Mouse (Mus musculus) intestine, embryonic 14.5 days (tissue): Measurements from ENCODE around the gene Pik3cb. TPM values are rescaled to one million over a fixed set of nuclear protein-coding genes. Genes with fewer than 3 reads are reported as not detected.

Source experiments
- ATAC-seq: fragments of 200-750 bp; cut with Nextera tagmentation; replicated peaks from 2 replicates; pipeline ENCODE4 v1.8.0; 2017; ENCODE audit warnings: low read depth, moderate number of reproducible peaks, moderate TSS enrichment, moderate library complexity; ENCODE audit not compliant: low FRiP score, low TSS enrichment
- DNase-seq: peaks from one replicate; pipeline ENCODE4 v3.0.0-alpha.2; 2018; ENCODE audit warnings: low spot score
- H3K27ac ChIP-seq: fragments of 300-500 bp; sonication (generic); 2 replicates; pipeline ENCODE4 v1.5.1; 2014; ENCODE audit warnings: low read depth, mild to moderate bottlenecking, control low read depth
- H3K27me3 ChIP-seq: fragments of 300-500 bp; sonication (generic); replicated peaks from 2 replicates; pipeline ENCODE4 v1.6.1; 2014; ENCODE audit warnings: low read length, control low read depth; ENCODE audit not compliant: control insufficient read depth, insufficient read depth
- H3K36me3 ChIP-seq: fragments of 300-500 bp; sonication (generic); 2 replicates; pipeline ENCODE4 v1.6.1; 2014; ENCODE audit warnings: low read length, control low read depth; ENCODE audit not compliant: control insufficient read depth, insufficient read depth
- H3K4me1 ChIP-seq: fragments of 300-500 bp; sonication (generic); replicated peaks from 2 replicates; pipeline ENCODE4 v1.6.1; 2014; ENCODE audit warnings: low read length, control low read depth, mixed read lengths; ENCODE audit not compliant: control insufficient read depth, insufficient read depth
- H3K4me2 ChIP-seq: fragments of 300-500 bp; sonication (generic); 2 replicates; pipeline ENCODE4 v1.6.1; 2014; ENCODE audit warnings: low read length
- H3K4me3 ChIP-seq: fragments of 300-500 bp; sonication (generic); 2 replicates; pipeline ENCODE4 v1.5.1; 2014; ENCODE audit warnings: low read depth, low read length, control low read depth, mixed read lengths
- H3K9ac ChIP-seq: fragments of 300-500 bp; sonication (generic); 2 replicates; pipeline ENCODE4 v1.6.1; 2014; ENCODE audit warnings: mild to moderate bottlenecking, low read length
- H3K9me3 ChIP-seq: fragments of 300-500 bp; sonication (generic); 2 replicates; pipeline ENCODE4 v1.6.1; 2016; ENCODE audit warnings: low read length, control low read depth; ENCODE audit not compliant: control insufficient read depth
- WGBS: fragments of 180-500 bp; shearing (Covaris S2); extraction: QIAGEN DNeasy Blood & Tissue Kit; methylation state at CpG from one replicate; pipeline ENCODE4 v1.1.7; 2014; 5-methylcytosine and 5-hydroxymethylcytosine counted together
- polyA plus RNA-seq: library from polyadenylated mRNA; unstranded; fragments of >200 nt; fragmentation: Nextera tagmentation; extraction: Ambion mirVana; gene quantifications from 2 replicates; pipeline ENCODE4 v1.2.1, GENCODE M21; 2014

The Pik3cb gene
- polyA plus RNA-seq, 1 experiment from 2014 or later, result 0.88 TPM

DNA sequence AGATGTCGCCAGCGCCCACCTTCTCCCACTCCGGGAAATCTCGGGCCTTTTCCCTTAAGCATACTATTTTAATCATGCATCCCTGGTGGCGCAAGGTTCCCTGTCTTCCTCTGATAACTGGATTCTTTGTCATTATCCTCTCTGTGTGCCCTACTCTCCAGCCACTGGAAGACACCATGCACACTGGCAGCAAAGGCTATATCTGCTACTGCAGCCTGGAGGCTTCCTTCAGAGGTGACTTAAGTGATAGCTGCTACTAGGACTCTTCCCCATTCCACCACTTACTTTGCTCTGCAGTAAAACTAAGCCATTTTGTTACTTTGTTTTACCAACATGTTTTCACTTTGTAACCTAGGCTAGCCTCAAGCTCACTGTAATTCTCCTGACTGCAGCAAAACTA is 30.2 kb downstream of the Pik3cb start:
- ATAC-seq (no peak), DNase-seq (no peak)
- Histone ChIP-seq H3K4me2 (no peak overlapping the region), H3K4me1 (no peaks in the 10 kb centered on the region), H3K27ac (no peak overlapping the region), H3K9ac (no peak overlapping the region), H3K4me3 (no peak overlapping the region), H3K9me3 (no peaks in the 10 kb centered on the region), H3K36me3 (no peaks in the 10 kb centered on the region), H3K27me3 (no peaks in the 10 kb centered on the region)
- WGBS, result 55% methylated on average over 5 of the region's 5 CpGs

DNA sequence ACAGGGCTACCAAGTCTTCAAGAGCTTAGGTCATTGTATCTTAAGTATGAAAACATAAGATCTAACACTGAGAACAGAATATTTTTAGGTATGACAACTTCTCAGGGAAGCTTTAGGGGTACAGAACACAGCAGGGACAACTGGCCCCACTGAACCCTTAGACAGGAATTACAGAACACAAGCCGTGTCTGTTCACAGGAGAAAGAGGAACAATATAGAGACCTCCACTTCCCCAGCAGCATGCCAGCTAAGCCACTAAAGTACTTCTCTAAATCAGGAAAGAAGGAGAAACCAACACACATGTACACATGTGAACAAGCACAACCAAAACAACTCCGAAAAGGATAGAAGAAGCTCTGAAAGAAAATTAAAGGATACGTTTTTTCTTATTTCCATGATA is 30.8 kb downstream of the Pik3cb start:
- ATAC-seq (no peak), DNase-seq (no peak)
- Histone ChIP-seq H3K9ac (no peak overlapping the region), H3K9me3 (no peaks in the 10 kb centered on the region), H3K4me3 (no peak overlapping the region), H3K27me3 (no peaks in the 10 kb centered on the region), H3K27ac (no peak overlapping the region), H3K4me1 (no peaks in the 10 kb centered on the region), H3K4me2 (no peak overlapping the region), H3K36me3 (no peaks in the 10 kb centered on the region)
- WGBS, result 78% methylated on average over 3 of the region's 3 CpGs

GRCm38 (mm10) chr9:99104449-99104848 is 36.0 kb downstream of the Pik3cb start:
- no peak overlapping the region for H3K4me3 ChIP-seq
- 86% methylated on average over 2 of the region's 2 CpGs for WGBS
- ATAC-seq, result no peak
- no peaks in the 10 kb centered on the region for H3K27me3 ChIP-seq
- no peaks in the 10 kb centered on the region for H3K4me1 ChIP-seq
- H3K4me2 ChIP-seq, result no peak overlapping the region
- H3K9ac ChIP-seq, result no peak overlapping the region
- H3K27ac ChIP-seq, result no peak overlapping the region
- no peak for DNase-seq
- H3K9me3 ChIP-seq, result no peaks in the 10 kb centered on the region
- no peaks in the 10 kb centered on the region for H3K36me3 ChIP-seq

DNA sequence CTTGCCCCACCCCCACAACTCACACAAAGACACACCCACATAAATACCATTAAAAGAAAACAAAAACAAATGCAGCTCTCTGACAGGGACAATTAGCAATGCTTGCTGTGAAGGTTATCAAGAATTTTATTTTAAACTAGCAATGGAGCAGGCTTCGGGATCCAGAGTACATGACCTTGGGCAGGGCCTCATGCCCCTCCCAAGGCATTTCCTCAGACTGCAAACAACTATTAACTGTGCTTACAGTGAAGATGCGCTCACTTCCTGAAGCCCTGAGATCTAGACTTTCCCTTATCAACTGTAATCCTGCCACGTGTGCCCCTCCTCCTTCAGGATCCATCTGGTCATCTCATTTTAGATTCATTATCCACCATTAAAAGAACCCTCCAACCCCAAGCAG is 36.6 kb downstream of the Pik3cb start:
- DNase-seq (no peak), ATAC-seq (no peak)
- Histone ChIP-seq H3K4me3 (no peak overlapping the region), H3K9me3 (no peaks in the 10 kb centered on the region), H3K9ac (no peak overlapping the region), H3K36me3 (no peaks in the 10 kb centered on the region), H3K4me1 (no peaks in the 10 kb centered on the region), H3K4me2 (no peak overlapping the region), H3K27ac (no peak overlapping the region), H3K27me3 (no peaks in the 10 kb centered on the region)
- 85% methylated on average over 3 of the region's 3 CpGs for WGBS

DNA sequence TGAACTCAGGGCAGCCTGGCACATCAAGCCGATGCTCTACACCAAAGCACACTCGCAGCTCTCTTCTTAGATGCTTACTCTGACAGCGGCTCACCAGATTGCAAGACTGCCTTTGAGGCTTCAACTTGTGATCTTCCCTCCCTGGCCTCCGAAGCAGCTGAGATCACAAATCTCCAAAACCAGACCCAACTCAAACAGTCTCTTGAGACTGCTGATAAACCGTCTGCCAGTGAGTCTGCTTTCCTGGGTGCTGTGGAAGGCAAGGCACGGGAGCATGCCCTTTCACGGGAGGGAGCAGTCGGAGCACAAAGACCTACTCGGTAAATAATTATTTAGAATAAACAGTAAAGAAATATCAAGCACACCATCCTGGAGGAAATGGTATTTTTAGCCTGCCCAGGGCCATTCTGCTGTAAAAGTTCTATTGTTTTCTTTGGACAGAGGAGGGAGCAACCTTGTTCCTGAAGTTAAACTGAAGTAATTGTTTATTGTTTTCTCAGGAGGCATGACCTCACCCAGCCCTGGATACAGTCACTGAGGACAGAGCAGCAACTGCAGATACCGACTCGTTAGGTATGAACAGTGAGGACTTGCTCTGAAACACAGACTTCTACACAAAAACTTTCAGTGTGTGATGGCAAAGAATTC is 41.8 kb downstream of the Pik3cb start:
- no peak for ATAC-seq
- no peak overlapping the region for H3K4me2 ChIP-seq
- no peak overlapping the region for H3K27ac ChIP-seq
- no peak for DNase-seq
- 0 out of 2 replicates have a peak, but pooled peaks cover 4% of the 10 kb centered on the region for H3K4me1 ChIP-seq
- H3K9ac ChIP-seq, result no peak overlapping the region
- H3K36me3 ChIP-seq, result no peaks in the 10 kb centered on the region
- no peaks in the 10 kb centered on the region for H3K27me3 ChIP-seq
- H3K9me3 ChIP-seq, result no peaks in the 10 kb centered on the region
- no peak overlapping the region for H3K4me3 ChIP-seq
- 23% methylated on average over 11 of the region's 11 CpGs for WGBS

DNA sequence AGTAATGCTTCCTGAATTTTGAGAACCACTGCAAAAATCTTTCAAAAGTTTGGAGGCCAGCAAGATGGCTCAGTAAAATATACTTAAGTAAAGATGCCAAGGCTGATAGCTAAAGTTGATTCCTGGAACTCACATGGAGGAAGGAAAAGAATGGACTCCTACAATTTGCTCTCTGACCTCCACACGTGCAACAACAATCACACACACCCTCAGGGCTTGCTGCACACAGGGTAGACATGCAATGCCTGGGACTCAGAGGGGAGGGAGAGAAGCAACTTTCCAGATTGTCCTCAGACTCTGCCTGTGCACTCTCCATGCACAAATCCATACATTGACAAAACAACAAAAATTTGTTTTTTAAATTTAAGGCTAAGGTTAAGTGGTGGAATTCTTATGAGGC is 42.8 kb downstream of the Pik3cb start:
- H3K27ac ChIP-seq, result no peak overlapping the region
- no peak overlapping the region for H3K4me2 ChIP-seq
- H3K4me1 ChIP-seq, result 0 out of 2 replicates have a peak, but pooled peaks cover 4% of the 10 kb centered on the region
- no peaks in the 10 kb centered on the region for H3K9me3 ChIP-seq
- H3K9ac ChIP-seq, result no peak overlapping the region
- H3K27me3 ChIP-seq, result no peaks in the 10 kb centered on the region
- no peak overlapping the region for H3K4me3 ChIP-seq
- no peaks in the 10 kb centered on the region for H3K36me3 ChIP-seq
- DNase-seq (no peak), ATAC-seq (no peak)
- 43% methylated on average over 1 of the region's 1 CpGs for whole genome bisulfite sequencing

- Histone ChIP-seq H3K27me3 (no peaks in the 10 kb centered on the region), H3K4me2 (no peak overlapping the region), H3K4me1 (0 out of 2 replicates have a peak, but pooled peaks cover 4% of the 10 kb centered on the region), H3K9ac (no peak overlapping the region), H3K27ac (no peak overlapping the region), H3K36me3 (no peaks in the 10 kb centered on the region), H3K9me3 (no peaks in the 10 kb centered on the region), H3K4me3 (no peak overlapping the region)
- DNase-seq (no peak), ATAC-seq (no peak)
- WGBS, result 82% methylated on average over 7 of the region's 7 CpGs
These were observed 45.2 kb downstream of the Pik3cb start for GRCm38 (mm10) chr9:99095192-99095591.

DNA sequence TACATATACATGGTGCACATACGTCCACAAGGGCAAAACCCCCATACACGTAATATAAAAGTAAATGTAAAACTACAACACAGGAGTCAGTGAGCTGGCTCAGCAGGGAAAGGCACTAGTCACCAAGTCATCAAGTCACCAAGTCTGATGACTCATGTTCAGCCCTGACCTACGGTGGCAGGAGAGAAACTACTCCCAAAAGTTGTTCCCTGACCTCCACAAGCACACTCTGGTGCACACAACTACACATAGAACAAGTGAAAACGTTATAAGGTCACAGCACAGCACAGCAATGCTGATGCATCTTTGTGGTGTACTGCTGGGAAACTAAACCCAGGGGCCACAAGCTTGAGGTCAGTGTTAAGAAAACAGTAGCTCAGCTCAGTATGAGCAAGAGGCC is 49.9 kb downstream of the Pik3cb start:
- ATAC-seq (no peak), DNase-seq (no peak)
- H3K9me3 ChIP-seq, result no peaks in the 10 kb centered on the region
- H3K4me2 ChIP-seq, result no peak overlapping the region
- H3K9ac ChIP-seq, result no peak overlapping the region
- no peak overlapping the region for H3K4me3 ChIP-seq
- no peaks in the 10 kb centered on the region for H3K27me3 ChIP-seq
- WGBS, result 83% methylated on average over 4 of the region's 4 CpGs
- no peaks in the 10 kb centered on the region for H3K4me1 ChIP-seq
- no peak overlapping the region for H3K27ac ChIP-seq
- H3K36me3 ChIP-seq, result no peaks in the 10 kb centered on the region

- DNase-seq, result no peak
- no peaks in the 10 kb centered on the region for H3K4me1 ChIP-seq
- WGBS, result 94% methylated on average over 4 of the region's 4 CpGs
- no peak for ATAC-seq
- no peak overlapping the region for H3K27ac ChIP-seq
- H3K9ac ChIP-seq, result no peak overlapping the region
- no peak overlapping the region for H3K4me3 ChIP-seq
- H3K36me3 ChIP-seq, result no peaks in the 10 kb centered on the region
- H3K4me2 ChIP-seq, result no peak overlapping the region
- no peaks in the 10 kb centered on the region for H3K27me3 ChIP-seq
- no peaks in the 10 kb centered on the region for H3K9me3 ChIP-seq
These were observed 50.5 kb downstream of the Pik3cb start for GRCm38 (mm10) chr9:99089904-99090303.
